Mouse (Mus musculus) WW6 (cell line): Measurements from ENCODE around the gene Slc36a2.

Experiments used
- DNase-seq: peaks from one replicate; pipeline ENCODE4 v3.0.0-alpha.2; 2013; ENCODE audit warnings: low read depth, low spot score

Gene Slc36a2

GRCm38 (mm10) chr11:55184246-55184645 lies 631 bp downstream of the Slc36a2 start:
- DNase-seq: no peak

DNA sequence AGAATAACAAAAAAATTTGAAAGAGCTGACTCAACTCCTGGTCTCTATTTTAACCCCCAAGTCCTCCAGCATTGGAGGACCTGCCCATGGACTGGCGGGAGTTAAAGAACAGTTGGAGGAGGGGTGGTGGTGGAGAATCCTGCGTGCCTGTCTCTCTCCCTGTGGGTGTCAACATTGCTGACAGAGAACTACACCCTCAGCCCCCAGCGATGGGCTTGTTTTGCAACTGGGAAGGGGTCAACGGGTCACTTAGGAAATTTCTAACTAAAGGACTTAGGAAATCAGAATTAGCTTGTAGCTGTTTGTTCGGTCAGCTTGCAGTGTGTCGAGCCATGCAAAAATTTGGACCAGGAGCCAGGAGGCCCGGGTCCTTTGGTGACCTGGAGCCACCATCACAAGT lies 1.8 kb downstream of the Slc36a2 start:
- no peak for DNase-seq

GRCm38 (mm10) chr11:55179856-55180255 lies 5.0 kb downstream of the Slc36a2 start:
- DNase-seq: no peak

GRCm38 (mm10) chr11:55178830-55179229 lies 6.0 kb downstream of the Slc36a2 start:
- no peak for DNase-seq

GRCm38 (mm10) chr11:55170501-55170900 lies 14.4 kb downstream of the Slc36a2 start:
- no peak for DNase-seq

DNA sequence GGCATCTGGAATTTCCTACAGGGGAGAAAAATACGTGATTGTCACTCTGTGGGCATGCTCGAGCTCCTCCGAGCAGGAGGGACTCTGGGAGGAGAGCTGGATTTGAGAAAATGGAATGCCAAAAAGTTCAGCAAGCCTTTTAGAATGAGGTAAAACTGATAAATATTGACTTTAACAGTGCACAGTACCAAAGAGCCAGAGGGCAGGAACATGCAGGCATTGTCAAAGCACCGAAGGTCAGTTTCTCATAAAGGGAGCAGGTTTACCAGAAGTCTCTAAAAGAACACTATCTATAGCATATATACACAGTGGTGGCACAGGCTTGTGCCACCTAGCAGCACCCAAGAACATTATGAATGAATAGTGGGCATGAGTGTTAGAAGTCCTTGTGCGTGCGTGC lies 16.0 kb downstream of the Slc36a2 start:
- DNase-seq: no peak

GRCm38 (mm10) chr11:55168504-55168903 lies 16.4 kb downstream of the Slc36a2 start:
- DNase-seq: no peak

DNA sequence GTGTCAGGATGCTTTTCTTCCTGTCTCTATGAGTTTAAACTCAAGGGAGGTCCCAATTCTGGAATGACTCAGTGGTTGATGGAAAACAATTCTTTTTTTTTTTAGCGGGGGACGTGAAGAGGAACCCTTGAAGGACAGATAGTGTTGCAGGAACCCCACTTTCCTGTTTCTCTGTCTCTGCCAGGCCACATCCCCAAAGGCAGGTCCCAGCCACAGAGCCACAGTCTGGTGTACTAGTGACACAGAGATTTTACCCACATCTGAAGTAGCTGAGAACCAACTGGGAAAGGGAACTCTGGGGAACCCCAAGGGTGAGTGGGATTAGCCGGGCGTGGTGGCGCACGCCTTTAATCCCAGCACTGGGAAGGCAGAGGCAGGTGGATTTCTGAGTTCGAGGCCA lies 19.1 kb downstream of the Slc36a2 start:
- no peak for DNase-seq

GRCm38 (mm10) chr11:55164723-55165122 lies 20.2 kb downstream of the Slc36a2 start:
- DNase-seq: peak; percentile 75

GRCm38 (mm10) chr11:55162670-55163069 lies 22.2 kb downstream of the Slc36a2 start:
- peak; percentile 72 for DNase-seq

DNA sequence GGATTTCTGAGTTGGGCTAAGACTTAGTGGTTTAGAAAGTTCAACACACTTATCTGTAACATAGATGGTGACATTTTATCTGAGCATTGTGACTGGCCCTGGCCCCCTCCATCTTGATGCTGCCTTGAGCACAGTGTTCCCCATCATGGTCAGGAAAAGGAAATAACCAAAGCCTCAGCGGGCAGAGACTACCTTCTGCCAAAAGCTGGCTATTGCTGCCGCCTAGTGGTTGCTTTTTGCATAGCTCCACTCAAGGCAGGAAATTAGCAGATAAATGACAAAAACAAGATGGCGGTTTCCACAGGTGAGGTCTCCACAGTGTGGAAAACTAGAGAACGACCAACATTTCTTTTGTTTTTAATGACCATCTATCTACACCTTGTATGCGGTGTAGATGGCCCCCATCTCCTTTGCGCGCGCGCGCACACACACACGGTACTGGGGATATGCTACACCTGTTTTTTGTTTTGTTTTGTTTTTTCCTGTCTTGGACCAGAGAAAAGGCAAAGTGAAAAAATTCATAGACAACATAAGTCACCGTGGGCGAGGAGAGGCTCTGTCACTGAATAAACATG lies 26.0 kb downstream of the Slc36a2 start:
- peak; percentile 77 for DNase-seq

DNA sequence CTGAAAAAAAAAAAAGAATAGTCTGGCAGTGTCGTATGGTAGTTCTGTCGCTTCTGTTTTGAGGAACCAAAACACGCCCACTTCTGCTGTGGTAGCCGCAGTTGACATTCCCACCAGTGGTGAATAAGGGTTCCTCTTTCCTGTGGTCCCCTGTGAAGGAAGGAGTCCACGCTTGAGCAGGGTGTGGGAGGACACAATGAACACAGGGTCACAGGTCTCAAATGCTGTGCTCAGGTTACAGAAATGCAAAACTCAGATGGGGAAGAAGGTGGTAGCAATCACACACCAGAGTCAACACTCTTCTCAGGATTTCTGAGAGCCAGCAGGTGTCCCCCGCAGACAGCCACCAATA lies 29.8 kb downstream of the Slc36a2 start:
- no peak for DNase-seq

GRCm38 (mm10) chr11:55154398-55155069 lies 30.3 kb downstream of the Slc36a2 start:
- no peak for DNase-seq

DNA sequence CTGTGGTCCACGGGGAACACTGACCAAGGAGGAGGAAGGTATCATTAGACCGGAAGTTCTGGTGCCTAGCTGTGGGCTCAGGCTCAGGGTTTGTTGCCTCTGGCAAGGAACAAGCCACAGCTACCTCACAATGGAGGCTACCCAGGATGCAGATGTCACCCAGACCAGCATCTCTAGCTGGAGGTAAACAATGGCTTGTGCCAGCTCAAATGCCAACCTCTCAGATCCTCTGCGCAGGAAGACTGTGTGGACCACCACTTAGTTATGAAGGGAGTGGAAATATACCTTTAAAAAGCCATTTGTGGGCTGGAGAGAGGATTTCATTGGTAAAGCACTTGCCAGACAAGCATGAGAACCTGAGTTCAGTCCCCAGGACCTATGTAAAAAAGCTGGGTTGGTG lies 33.3 kb downstream of the Slc36a2 start, which contains the start of gene Slc36a3:
Gene Slc36a3, minus strand, starts transcription at position 101 of the 400 bp plus-strand sequence.
- DNase-seq: no peak

- no peak for DNase-seq
Measured at GRCm38 (mm10) chr11:55148461-55148860, 36.4 kb downstream of the Slc36a2 start.

GRCm38 (mm10) chr11:55147423-55147822 lies 37.5 kb downstream of the Slc36a2 start:
- no peak for DNase-seq

- DNase-seq: no peak
Measured at GRCm38 (mm10) chr11:55146855-55147254, 38.0 kb downstream of the Slc36a2 start.

GRCm38 (mm10) chr11:55144011-55144410 lies 40.9 kb downstream of the Slc36a2 start:
- no peak for DNase-seq

- DNase-seq: no peak
Measured at GRCm38 (mm10) chr11:55141502-55141901, 43.4 kb downstream of the Slc36a2 start.

GRCm38 (mm10) chr11:55137646-55138045 lies 47.2 kb downstream of the Slc36a2 start:
- DNase-seq: no peak

DNA sequence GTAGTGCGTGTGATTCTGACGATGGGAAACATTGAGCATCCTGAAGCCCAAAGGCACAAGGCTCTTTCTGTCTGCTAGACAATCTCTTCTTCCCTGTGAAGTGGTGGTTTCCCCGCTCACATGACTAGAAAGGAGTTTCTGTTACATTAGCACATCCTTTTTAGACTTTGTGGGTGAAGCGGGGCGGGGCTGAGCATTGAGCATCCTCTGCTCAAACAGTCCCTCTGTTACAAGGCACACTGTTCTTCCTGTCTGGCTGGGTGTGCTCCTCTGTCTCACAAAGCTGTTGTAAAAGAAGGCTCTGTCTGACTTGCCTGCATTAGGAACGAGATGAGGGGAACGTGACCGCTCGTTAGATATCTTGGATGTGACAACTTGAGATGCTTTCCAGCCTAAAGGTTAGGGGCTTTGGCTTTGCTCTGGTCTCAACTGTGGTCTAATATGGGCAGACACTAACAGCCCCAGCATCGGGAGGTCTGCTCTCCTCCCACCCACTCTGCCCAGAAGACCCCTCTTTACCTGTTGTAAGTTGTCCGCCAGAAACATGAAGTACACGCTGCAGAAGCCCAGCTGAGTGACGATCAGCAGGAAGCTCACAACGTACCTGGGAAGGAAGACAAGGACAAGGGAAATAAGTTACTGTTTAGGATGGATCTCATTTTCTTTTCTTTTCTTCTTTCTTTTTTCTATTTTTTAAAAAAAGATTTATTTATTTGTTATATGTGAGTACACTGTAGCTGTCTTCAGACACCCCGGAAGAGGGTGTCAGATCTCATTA lies 47.9 kb downstream of the Slc36a2 start:
- no peak for DNase-seq

- no peak for DNase-seq
Measured at GRCm38 (mm10) chr11:55134871-55135270, 50.0 kb downstream of the Slc36a2 start.

GRCm38 (mm10) chr11:55134407-55134806 lies 50.5 kb downstream of the Slc36a2 start:
- DNase-seq: no peak
